Mouse (Mus musculus) hindbrain, embryonic 13.5 days (tissue): ENCODE measurements around the gene Bmi1. TPM values are rescaled to one million over a fixed set of nuclear protein-coding genes. Genes with fewer than 3 reads are reported as not detected.

Experiments
- ATAC-seq: fragments of 200-750 bp; cut with Nextera tagmentation; 2 replicates; pipeline ENCODE4 v1.8.0; 2017; ENCODE audit warnings: moderate TSS enrichment; ENCODE audit not compliant: low FRiP score
- H3K27ac ChIP-seq: fragments of 300-500 bp; sonication (generic); 2 replicates; pipeline ENCODE4 v1.5.1; 2015; ENCODE audit warnings: inconsistent platforms, mild to moderate bottlenecking, moderate library complexity
- H3K27me3 ChIP-seq: fragments of 300-500 bp; sonication (generic); 2 replicates; pipeline ENCODE4 v1.6.1; 2015; ENCODE audit warnings: mild to moderate bottlenecking, inconsistent platforms
- H3K36me3 ChIP-seq: fragments of 300-500 bp; sonication (generic); 2 replicates; pipeline ENCODE4 v1.6.1; 2015; ENCODE audit warnings: mild to moderate bottlenecking, inconsistent platforms
- H3K4me1 ChIP-seq: fragments of 300-500 bp; sonication (generic); replicated peaks from 2 replicates; pipeline ENCODE4 v1.6.1; 2015; ENCODE audit warnings: inconsistent platforms
- H3K4me2 ChIP-seq: fragments of 300-500 bp; sonication (generic); 2 replicates; pipeline ENCODE4 v1.6.1; 2015; ENCODE audit warnings: inconsistent platforms, mild to moderate bottlenecking, moderate library complexity
- H3K4me3 ChIP-seq: fragments of 300-500 bp; sonication (generic); 2 replicates; pipeline ENCODE4 v1.5.1; 2015; ENCODE audit warnings: mild to moderate bottlenecking, inconsistent platforms
- H3K9ac ChIP-seq: fragments of 300-500 bp; sonication (generic); 2 replicates; pipeline ENCODE4 v1.6.1; 2015; ENCODE audit warnings: mild to moderate bottlenecking, inconsistent platforms
- H3K9me3 ChIP-seq: fragments of 300-500 bp; sonication (generic); 2 replicates; pipeline ENCODE4 v1.6.1; 2016; ENCODE audit warnings: inconsistent platforms
- WGBS: fragments of 180-500 bp; shearing (Covaris S2); methylation state at CpG from one replicate; pipeline ENCODE4 v1.1.7; 2015; 5-methylcytosine and 5-hydroxymethylcytosine counted together
- polyA plus RNA-seq: library from polyadenylated mRNA; unstranded; fragments of >200 nt; fragmentation: Nextera tagmentation; extraction: Ambion mirVana; gene quantifications from 2 replicates; pipeline ENCODE4 v1.2.1, GENCODE M21; 2015

The Bmi1 gene
- polyA plus RNA-seq, 1 experiment from 2014 or later, result 30.5 TPM

GRCm38 (mm10) chr2:18689064-18689921 lies 12.5 kb downstream of the Bmi1 start:
- H3K9ac ChIP-seq, result 0 out of 2 replicates have a peak overlapping the region, but pooled peaks have one; percentile 69
- peaks cover 25% of the 10 kb centered on the region for H3K4me1 ChIP-seq
- H3K4me2 ChIP-seq, result peak overlapping the region; percentile 73
- no peak overlapping the region for H3K27ac ChIP-seq
- under 1% methylated on average over 51 of the region's 51 CpGs for WGBS
- H3K9me3 ChIP-seq, result no peaks in the 10 kb centered on the region
- H3K4me3 ChIP-seq, result peak overlapping the region; percentile 46
- peaks cover 86% of the 10 kb centered on the region for H3K27me3 ChIP-seq
- peaks cover 3% of the 10 kb centered on the region for H3K36me3 ChIP-seq
- peak; percentile 40 for ATAC-seq

- H3K36me3 ChIP-seq, result no peaks in the 10 kb centered on the region
- peak; percentile 63 for ATAC-seq
- H3K4me1 ChIP-seq, result peaks cover 31% of the 10 kb centered on the region
- under 1% methylated on average over 57 of the region's 58 CpGs for WGBS
- no peaks in the 10 kb centered on the region for H3K9me3 ChIP-seq
- H3K9ac ChIP-seq, result peak overlapping the region; percentile 69
- H3K4me2 ChIP-seq, result peak overlapping the region; percentile 73
- peaks cover 87% of the 10 kb centered on the region for H3K27me3 ChIP-seq
- peak overlapping the region; percentile 46 for H3K4me3 ChIP-seq
- no peak overlapping the region for H3K27ac ChIP-seq
These were observed 13.4 kb downstream of the Bmi1 start for GRCm38 (mm10) chr2:18690055-18690691.

- Histone ChIP-seq H3K36me3 (no peaks in the 10 kb centered on the region), H3K4me2 (peak overlapping the region; percentile 73; the same call in 1 of the 2 replicates), H3K27me3 (peaks cover 89% of the 10 kb centered on the region), H3K9ac (no peak overlapping the region), H3K27ac (no peak overlapping the region), H3K4me1 (peaks cover 31% of the 10 kb centered on the region), H3K4me3 (peak overlapping the region; percentile 46; the same call in 1 of the 2 replicates), H3K9me3 (no peaks in the 10 kb centered on the region)
- ATAC-seq, result no peak
- WGBS, result under 1% methylated on average over 9 of the region's 9 CpGs
These were observed 13.9 kb downstream of the Bmi1 start for GRCm38 (mm10) chr2:18690756-18691155.

GRCm38 (mm10) chr2:18692031-18692430 lies 15.2 kb downstream of the Bmi1 start:
- Histone ChIP-seq H3K4me1 (peaks cover 31% of the 10 kb centered on the region), H3K9me3 (no peaks in the 10 kb centered on the region), H3K4me2 (no peak overlapping the region), H3K36me3 (no peaks in the 10 kb centered on the region), H3K9ac (no peak overlapping the region), H3K27ac (no peak overlapping the region), H3K4me3 (no peak overlapping the region), H3K27me3 (peaks cover 87% of the 10 kb centered on the region)
- ATAC-seq, result no peak

GRCm38 (mm10) chr2:18692548-18692947 lies 15.7 kb downstream of the Bmi1 start:
- WGBS, result 2% methylated on average over 1 of the region's 1 CpGs
- H3K36me3 ChIP-seq, result no peaks in the 10 kb centered on the region
- H3K4me1 ChIP-seq, result peaks cover 31% of the 10 kb centered on the region
- peaks cover 82% of the 10 kb centered on the region for H3K27me3 ChIP-seq
- H3K27ac ChIP-seq, result no peak overlapping the region
- H3K9me3 ChIP-seq, result no peaks in the 10 kb centered on the region
- H3K9ac ChIP-seq, result no peak overlapping the region
- H3K4me2 ChIP-seq, result no peak overlapping the region
- no peak for ATAC-seq
- H3K4me3 ChIP-seq, result no peak overlapping the region

GRCm38 (mm10) chr2:18693491-18693870 lies 16.7 kb downstream of the Bmi1 start:
- Histone ChIP-seq H3K9me3 (no peaks in the 10 kb centered on the region), H3K4me3 (peak overlapping the region; percentile 56), H3K27me3 (peaks cover 82% of the 10 kb centered on the region), H3K36me3 (no peaks in the 10 kb centered on the region), H3K4me2 (peak overlapping the region; percentile 88), H3K4me1 (peaks cover 32% of the 10 kb centered on the region), H3K27ac (no peak overlapping the region), H3K9ac (no peak overlapping the region)
- 1% methylated on average over 5 of the region's 5 CpGs for WGBS
- ATAC-seq, result no peak

GRCm38 (mm10) chr2:18693871-18694610 lies 17.2 kb downstream of the Bmi1 start, which contains the start of gene Spag6:
TSS of gene Spag6 (plus strand) at chr2:18694032.
- Histone ChIP-seq H3K27me3 (peaks cover 82% of the 10 kb centered on the region), H3K9me3 (no peaks in the 10 kb centered on the region)

GRCm38 (mm10) chr2:18694611-18694950 lies 17.8 kb downstream of the Bmi1 start:
- Histone ChIP-seq H3K36me3 (no peaks in the 10 kb centered on the region), H3K4me1 (peaks cover 28% of the 10 kb centered on the region), H3K27me3 (peaks cover 82% of the 10 kb centered on the region), H3K9me3 (no peaks in the 10 kb centered on the region), H3K4me2 (peak overlapping the region; percentile 88), H3K4me3 (peak overlapping the region; percentile 56), H3K9ac (peak overlapping the region; percentile 77), H3K27ac (no peak overlapping the region)
- peak; percentile 37 for ATAC-seq
- WGBS, result 0% methylated on average over 20 of the region's 20 CpGs

More at GRCm38 (mm10) chr2:18693871-18694610, 17.2 kb downstream of the Bmi1 start, which contains the start of gene Spag6:
- ATAC-seq, result peak; percentile 73
- Histone ChIP-seq H3K27ac (peak within 1 kb of the TSS; percentile 19; the same call in 1 of the 2 replicates), H3K4me3 (peak within 1 kb of the TSS; percentile 56), H3K9ac (peak within 1 kb of the TSS; percentile 77), H3K36me3 (no peaks in the 10 kb centered on the region), H3K4me1 (peaks cover 33% of the 10 kb centered on the region), H3K4me2 (peak within 1 kb of the TSS; percentile 88)
- WGBS, result under 1% methylated on average over 60 of the region's 61 CpGs

- peaks cover 22% of the 10 kb centered on the region for H3K4me1 ChIP-seq
- WGBS, result under 1% methylated on average over 8 of the region's 8 CpGs
- no peak overlapping the region for H3K9ac ChIP-seq
- H3K36me3 ChIP-seq, result no peaks in the 10 kb centered on the region
- H3K4me3 ChIP-seq, result no peak overlapping the region
- no peak for ATAC-seq
- H3K27ac ChIP-seq, result no peak overlapping the region
- peaks cover 82% of the 10 kb centered on the region for H3K27me3 ChIP-seq
- H3K4me2 ChIP-seq, result no peak overlapping the region
- no peaks in the 10 kb centered on the region for H3K9me3 ChIP-seq
These were observed 18.3 kb downstream of the Bmi1 start for GRCm38 (mm10) chr2:18695163-18695562.

GRCm38 (mm10) chr2:18695629-18696150 lies 18.9 kb downstream of the Bmi1 start:
- H3K9ac ChIP-seq, result no peak overlapping the region
- WGBS, result 3% methylated on average over 7 of the region's 7 CpGs
- H3K4me3 ChIP-seq, result no peak overlapping the region
- H3K4me1 ChIP-seq, result peaks cover 17% of the 10 kb centered on the region
- no peaks in the 10 kb centered on the region for H3K36me3 ChIP-seq
- no peaks in the 10 kb centered on the region for H3K9me3 ChIP-seq
- H3K4me2 ChIP-seq, result no peak overlapping the region
- H3K27me3 ChIP-seq, result peaks cover 82% of the 10 kb centered on the region
- no peak overlapping the region for H3K27ac ChIP-seq
- no peak for ATAC-seq

GRCm38 (mm10) chr2:18697591-18698244 lies 20.9 kb downstream of the Bmi1 start:
- no peak overlapping the region for H3K9ac ChIP-seq
- 3% methylated on average over 4 of the region's 4 CpGs for WGBS
- peaks cover 17% of the 10 kb centered on the region for H3K4me1 ChIP-seq
- H3K4me2 ChIP-seq, result no peak overlapping the region
- ATAC-seq, result no peak
- peaks cover 83% of the 10 kb centered on the region for H3K27me3 ChIP-seq
- no peaks in the 10 kb centered on the region for H3K36me3 ChIP-seq
- no peak overlapping the region for H3K4me3 ChIP-seq
- H3K9me3 ChIP-seq, result no peaks in the 10 kb centered on the region
- no peak overlapping the region for H3K27ac ChIP-seq
